ENCODE assay signal across 8 mouse cellular contexts in genomic region chr11:6443727-6444076, GRCm38 (mm10). TPM values are rescaled to one million over a fixed set of nuclear protein-coding genes. Genes with fewer than 3 reads are reported as not detected.
DNase-seq lines count a peak whose midpoint lies in the region; ATAC-seq and TF ChIP-seq lines count a peak whose summit lies in the region.

No protein-coding gene starts in this region.

- H3K79me2 ChIP-seq in C2C12 (ENCODE audit: control insufficient read depth, insufficient read depth), result peaks cover 41% of the 10 kb centered on the region

- H3K79me3 ChIP-seq in C2C12 (ENCODE audit: low read depth), result peaks cover 26% of the 10 kb centered on the region

- no peak for TF ChIP-seq CTCF in C2C12 (IDR thresholded peaks at IDR 0.05; ENCODE audit: control insufficient read depth, insufficient read depth, insufficient read length)

- H3K4me1 ChIP-seq in heart, embryonic 10.5 days, result peaks cover 5% of the 10 kb centered on the region; the same call in 1 of the 2 replicates
- H3K4me1 ChIP-seq in forebrain, embryonic 11.5 days (replicated peaks; ENCODE audit: control insufficient read depth, insufficient read depth, low read length), result peaks cover 3% of the 10 kb centered on the region; the same call in 1 of the 2 replicates
- peaks cover 27% of the 10 kb centered on the region for H3K4me1 ChIP-seq in liver, embryonic 13.5 days (replicated peaks)

- peaks cover 9% of the 10 kb centered on the region for H3K36me3 ChIP-seq in heart, embryonic 10.5 days
- H3K36me3 ChIP-seq in C2C12 (ENCODE audit: control insufficient read depth, insufficient read depth), result peaks cover 3% of the 10 kb centered on the region
- H3K36me3 ChIP-seq in forebrain, embryonic 11.5 days (ENCODE audit: control insufficient read depth, insufficient read depth, low read length), result no peaks in the 10 kb centered on the region; the same call in 1 of the 2 replicates
- H3K36me3 ChIP-seq in liver, embryonic 13.5 days, result peaks cover 22% of the 10 kb centered on the region

- peak overlapping the region; percentile 85 for H3K9ac ChIP-seq in forebrain, embryonic 11.5 days (ENCODE audit: low read length)
- H3K9ac ChIP-seq in liver, embryonic 13.5 days, result peak overlapping the region; percentile 91

- H3K27me3 ChIP-seq in heart, embryonic 10.5 days (ENCODE audit: insufficient read depth, poor library complexity, severe bottlenecking), result no peaks in the 10 kb centered on the region
- H3K27me3 ChIP-seq in C2C12 (ENCODE audit: control insufficient read depth, insufficient read depth, insufficient read length), result no peaks in the 10 kb centered on the region
- no peaks in the 10 kb centered on the region for H3K27me3 ChIP-seq in forebrain, embryonic 11.5 days (ENCODE audit: control insufficient read depth, insufficient read depth, low read length)
- H3K27me3 ChIP-seq in liver, embryonic 13.5 days, result no peaks in the 10 kb centered on the region

- peak overlapping the region; percentile 74 for H3K4me2 ChIP-seq in forebrain, embryonic 11.5 days (ENCODE audit: low read depth, low read length, severe bottlenecking)
- peak overlapping the region; percentile 78 for H3K4me2 ChIP-seq in liver, embryonic 13.5 days

- no peaks in the 10 kb centered on the region for H3K9me3 ChIP-seq in heart, embryonic 10.5 days
- no peaks in the 10 kb centered on the region for H3K9me3 ChIP-seq in forebrain, embryonic 11.5 days (ENCODE audit: control insufficient read depth, low read length)
- H3K9me3 ChIP-seq in liver, embryonic 13.5 days (replicated peaks), result no peaks in the 10 kb centered on the region

- H3ac ChIP-seq in C2C12 (ENCODE audit: control insufficient read depth, insufficient read length, low read depth), result peak overlapping the region; percentile 82

- no peak for DNase-seq in heart, embryonic 10.5 days (ENCODE audit: low spot score)
- no peak for DNase-seq in heart, postnatal 10 days
- DNase-seq in forebrain, embryonic 11.5 days (ENCODE audit: low spot score), result no peak
- no peak for DNase-seq in liver, embryonic 13.5 days
- no peak for DNase-seq in urinary bladder, postnatal 10 days (ENCODE audit: low spot score)
- no peak for DNase-seq in layer of hippocampus, postnatal 10 days (ENCODE audit: low spot score in 2 of 2)

- 1% methylated on average over 10 of the region's 10 CpGs for WGBS in heart, embryonic 10.5 days
- under 1% methylated on average over 10 of the region's 10 CpGs for WGBS in forebrain, embryonic 11.5 days
- under 1% methylated on average over 10 of the region's 10 CpGs for WGBS in liver, embryonic 13.5 days (ENCODE audit: insufficient replicate concordance)

- no peak for ATAC-seq in forebrain, embryonic 11.5 days (replicated peaks; ENCODE audit: low FRiP score)
- ATAC-seq in liver, embryonic 13.5 days (ENCODE audit: low read depth), result no peak
- no peak for ATAC-seq in monocyte, adult 5-6 weeks (replicated peaks; ENCODE audit: insufficient number of reproducible peaks, low FRiP score, low TSS enrichment, poor library complexity, severe bottlenecking)

- peak overlapping the region; percentile 93 for H3K4me3 ChIP-seq in heart, embryonic 10.5 days
- H3K4me3 ChIP-seq in C2C12 (ENCODE audit: insufficient read depth, poor library complexity, severe bottlenecking), result peak overlapping the region; percentile 40
- H3K4me3 ChIP-seq in forebrain, embryonic 11.5 days (ENCODE audit: low read depth, low read length), result peak overlapping the region; percentile 82
- peak overlapping the region; percentile 81 for H3K4me3 ChIP-seq in liver, embryonic 13.5 days (replicated peaks)

- H3K27ac ChIP-seq in heart, embryonic 10.5 days, result peak overlapping the region; percentile 97
- H3K27ac ChIP-seq in forebrain, embryonic 11.5 days (ENCODE audit: low read depth, low read length), result peak overlapping the region; percentile 90
- peak overlapping the region; percentile 93 for H3K27ac ChIP-seq in liver, embryonic 13.5 days

- intact Hi-C loops in heart, postnatal 10 days (cut with DNase I), result no loop called here

TF ChIP-seq in C2C12, 6 proteins besides CTCF, POLR2A, EP300 and RAD21:
- TF ChIP-seq USF1 (IDR thresholded peaks at IDR 0.05; ENCODE audit: low read depth) (no peak), CEBPB (IDR thresholded peaks at IDR 0.05; ENCODE audit: low read depth) (no peak), MAX (IDR thresholded peaks at IDR 0.05) (no peak), MYOD1 (IDR thresholded peaks at IDR 0.05; ENCODE audit: control insufficient read depth, insufficient read length, low read depth) (no peak), FOSL1 (IDR thresholded peaks at IDR 0.05; ENCODE audit: insufficient read depth, low read length, poor library complexity, severe bottlenecking) (no peak), MYOG (IDR thresholded peaks at IDR 0.05; ENCODE audit: control insufficient read depth, extremely low read depth, insufficient read length) (no peak)

RNA-seq across cellular contexts. Expression of gene H2afv, which starts 0.5 kb away (rescaled TPM):
- polyA plus RNA-seq in heart, embryonic 10.5 days (2016; fragmentation: Nextera tagmentation; extraction: Ambion mirVana), result 303 and 415 TPM in 2 replicates
- total RNA-seq in heart, postnatal 10 days (2021), result 10 to 100 TPM; 73.1 to 82.9 TPM
- polyA plus RNA-seq in C2C12 (2012; fragmentation: generic; extraction: Trizol), result 153 TPM
- polyA plus RNA-seq in forebrain, embryonic 11.5 days (2014; fragmentation: Nextera tagmentation; extraction: Ambion mirVana), result 962 and 982 TPM in 2 replicates
- polyA plus RNA-seq in liver, embryonic 13.5 days (2015; fragmentation: Nextera tagmentation; extraction: Ambion mirVana), result 109 and 112 TPM in 2 replicates
- total RNA-seq in layer of hippocampus, postnatal 10 days (2021), result 10 to 100 TPM; 48.5 to 53.6 TPM
- 31.2 to 51.6 TPM (median 37.9 TPM) in 3 replicates for total RNA-seq in monocyte, adult 5-6 weeks (2017)

RNA-seq across cellular contexts. Expression of gene Ppia, which starts 28.5 kb away (rescaled TPM):
- 4,882 and 5,148 TPM in 2 replicates for polyA plus RNA-seq in heart, embryonic 10.5 days (2016; fragmentation: Nextera tagmentation; extraction: Ambion mirVana)
- 100 to 1,000 TPM; 943 to 992 TPM for total RNA-seq in heart, postnatal 10 days (2021)
- 4,929 TPM for polyA plus RNA-seq in C2C12 (2012; fragmentation: generic; extraction: Trizol)
- polyA plus RNA-seq in forebrain, embryonic 11.5 days (2014; fragmentation: Nextera tagmentation; extraction: Ambion mirVana), result 4,588 and 4,913 TPM in 2 replicates
- polyA plus RNA-seq in liver, embryonic 13.5 days (2015; fragmentation: Nextera tagmentation; extraction: Ambion mirVana), result 3,630 and 3,871 TPM in 2 replicates
- total RNA-seq in layer of hippocampus, postnatal 10 days (2021), result 1,000 to 10,000 TPM; 2,229 to 2,426 TPM
- total RNA-seq in monocyte, adult 5-6 weeks (2017), result 917 to 1,280 TPM (median 1,115 TPM) in 3 replicates

RNA-seq across cellular contexts. Expression of gene Purb, which starts 32.0 kb away (rescaled TPM):
- polyA plus RNA-seq in heart, embryonic 10.5 days (2016; fragmentation: Nextera tagmentation; extraction: Ambion mirVana), result 21.0 and 24.4 TPM in 2 replicates
- 10 to 100 TPM; 70.5 to 74.0 TPM for total RNA-seq in heart, postnatal 10 days (2021)
- 41.0 TPM for polyA plus RNA-seq in C2C12 (2012; fragmentation: generic; extraction: Trizol)
- 14.0 and 15.0 TPM in 2 replicates for polyA plus RNA-seq in forebrain, embryonic 11.5 days (2014; fragmentation: Nextera tagmentation; extraction: Ambion mirVana)
- polyA plus RNA-seq in liver, embryonic 13.5 days (2015; fragmentation: Nextera tagmentation; extraction: Ambion mirVana), result 11.1 and 12.6 TPM in 2 replicates
- total RNA-seq in layer of hippocampus, postnatal 10 days (2021), result 100 to 1,000 TPM; 249 to 250 TPM
- total RNA-seq in monocyte, adult 5-6 weeks (2017), result 67.4 to 82.3 TPM (median 75.6 TPM) in 3 replicates

RNA-seq across cellular contexts. Expression of gene Zmiz2, which starts 54.8 kb away (rescaled TPM):
- polyA plus RNA-seq in heart, embryonic 10.5 days (2016; fragmentation: Nextera tagmentation; extraction: Ambion mirVana), result 8.1 and 10.2 TPM in 2 replicates
- total RNA-seq in heart, postnatal 10 days (2021), result 10 to 100 TPM; 43.2 to 44.3 TPM
- 33.0 TPM for polyA plus RNA-seq in C2C12 (2012; fragmentation: generic; extraction: Trizol)
- polyA plus RNA-seq in forebrain, embryonic 11.5 days (2014; fragmentation: Nextera tagmentation; extraction: Ambion mirVana), result 22.3 and 28.9 TPM in 2 replicates
- polyA plus RNA-seq in liver, embryonic 13.5 days (2015; fragmentation: Nextera tagmentation; extraction: Ambion mirVana), result 4.4 and 4.7 TPM in 2 replicates
- 100 to 1,000 TPM; 149 to 163 TPM for total RNA-seq in layer of hippocampus, postnatal 10 days (2021)
- 11.9 to 27.0 TPM (median 16.3 TPM) in 3 replicates for total RNA-seq in monocyte, adult 5-6 weeks (2017)

Comparison
In these comparisons a context has a peak if more than half of its experiments do, and no peak if none do; other contexts are left out.
1. H3K4me3 ChIP-seq: peak in every context shown above with its lines; median percentile 93 in heart, embryonic 10.5 days; 82 in forebrain, embryonic 11.5 days; 81 in liver, embryonic 13.5 days; 40 in C2C12.